Mouse (Mus musculus): ENCODE data around the gene Ndrg3. TPM values are rescaled to one million over a fixed set of nuclear protein-coding genes. Genes with fewer than 3 reads are reported as not detected.

Ndrg3 gene
- total and polyA plus RNA-seq, 3 experiments: 14.3 to 139 (median 113) TPM

DNA sequence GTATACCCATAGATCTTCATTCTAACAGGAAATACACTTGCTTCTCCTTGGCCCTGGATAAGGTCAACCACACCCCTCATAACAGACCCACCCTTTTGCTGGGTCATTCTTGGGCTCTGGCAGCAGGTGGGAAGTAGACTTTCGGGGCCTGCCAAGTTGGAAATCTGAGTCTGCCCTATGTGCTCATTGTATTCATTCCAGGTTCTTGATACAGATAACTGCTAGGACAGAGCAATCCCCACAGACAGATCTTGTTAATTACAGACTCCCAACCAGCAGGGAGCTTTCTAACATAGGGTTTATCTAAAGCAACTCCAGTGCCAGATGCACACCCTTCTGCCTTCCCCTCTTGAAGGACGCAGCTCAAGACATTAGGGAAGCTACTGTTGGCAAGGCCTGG is 9.0 kb downstream of the Ndrg3 start:
- TF ChIP-seq GATA2 (IDR thresholded peaks at IDR 0.05; ENCODE audit: borderline replicate concordance, low read depth, low read length): no peak
- no peak for TF ChIP-seq TAL1 (conservative IDR thresholded peaks at IDR 0.05; ENCODE audit: low read depth, low read length)
- no peak for TF ChIP-seq GATA1 (IDR thresholded peaks at IDR 0.05; ENCODE audit: borderline replicate concordance, low read length)
- TF ChIP-seq CTCF (IDR thresholded peaks at IDR 0.05; ENCODE audit: low read depth, low read length): no peak
- TF ChIP-seq POLR2AphosphoS5 (IDR thresholded peaks at IDR 0.05; ENCODE audit: insufficient replicate concordance, low read depth, low read length): no peak
- DNase-seq (ENCODE audit: low spot score) (no peak), ATAC-seq (ENCODE audit: extremely low read depth, insufficient number of reproducible peaks, low FRiP score, poor library complexity, severe bottlenecking) (peak; percentile 60)
- H3K4me1 ChIP-seq (ENCODE audit: insufficient read depth, low read depth, low read length): peaks cover 41% of the 10 kb centered on the region
- H3K9me3 ChIP-seq (replicated peaks): no peaks in the 10 kb centered on the region
- H3K4me3 ChIP-seq (ENCODE audit: low read depth, low read length): no peak overlapping the region; the same call in 1 of the 2 replicates
- no peaks in the 10 kb centered on the region for H3K27me3 ChIP-seq (ENCODE audit: insufficient read depth, low read length)
- H3K36me3 ChIP-seq (replicated peaks): peaks cover 41% of the 10 kb centered on the region

DNA sequence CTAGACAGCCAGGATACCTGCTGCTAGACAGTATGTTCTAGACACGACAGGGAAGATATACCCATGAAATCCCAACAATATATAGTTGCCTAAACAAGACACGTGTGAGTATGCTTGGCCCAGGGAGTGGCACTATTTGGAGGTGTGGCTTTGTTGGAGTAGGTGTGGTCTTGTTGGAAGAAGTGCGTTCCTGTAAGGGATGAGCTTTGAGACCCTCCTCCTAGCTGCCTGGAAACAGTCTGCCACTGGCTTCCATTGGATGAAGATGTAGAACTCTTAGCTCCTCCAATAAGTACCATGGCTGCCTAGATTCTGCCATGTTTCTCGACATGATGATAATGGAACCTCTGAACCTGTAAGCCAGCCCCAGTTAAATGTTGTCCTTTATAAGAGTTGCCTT is 10.6 kb downstream of the Ndrg3 start:
- peaks cover 50% of the 10 kb centered on the region for H3K36me3 ChIP-seq (replicated peaks)
- ATAC-seq (ENCODE audit: extremely low read depth, insufficient number of reproducible peaks, low FRiP score, poor library complexity, severe bottlenecking): no peak
- DNase-seq (ENCODE audit: low spot score): no peak
- H3K27me3 ChIP-seq (ENCODE audit: insufficient read depth, low read length): no peaks in the 10 kb centered on the region
- H3K4me3 ChIP-seq (ENCODE audit: low read depth, low read length): no peak overlapping the region
- TF ChIP-seq GATA2 (IDR thresholded peaks at IDR 0.05; ENCODE audit: borderline replicate concordance, low read depth, low read length): no peak
- TF ChIP-seq POLR2AphosphoS5 (IDR thresholded peaks at IDR 0.05; ENCODE audit: insufficient replicate concordance, low read depth, low read length): no peak
- no peak for TF ChIP-seq GATA1 (IDR thresholded peaks at IDR 0.05; ENCODE audit: borderline replicate concordance, low read length)
- no peak for TF ChIP-seq TAL1 (conservative IDR thresholded peaks at IDR 0.05; ENCODE audit: low read depth, low read length)
- no peak for TF ChIP-seq CTCF (IDR thresholded peaks at IDR 0.05; ENCODE audit: low read depth, low read length)
- peaks cover 29% of the 10 kb centered on the region for H3K4me1 ChIP-seq (ENCODE audit: insufficient read depth, low read depth, low read length)
- no peaks in the 10 kb centered on the region for H3K9me3 ChIP-seq (replicated peaks)

DNA sequence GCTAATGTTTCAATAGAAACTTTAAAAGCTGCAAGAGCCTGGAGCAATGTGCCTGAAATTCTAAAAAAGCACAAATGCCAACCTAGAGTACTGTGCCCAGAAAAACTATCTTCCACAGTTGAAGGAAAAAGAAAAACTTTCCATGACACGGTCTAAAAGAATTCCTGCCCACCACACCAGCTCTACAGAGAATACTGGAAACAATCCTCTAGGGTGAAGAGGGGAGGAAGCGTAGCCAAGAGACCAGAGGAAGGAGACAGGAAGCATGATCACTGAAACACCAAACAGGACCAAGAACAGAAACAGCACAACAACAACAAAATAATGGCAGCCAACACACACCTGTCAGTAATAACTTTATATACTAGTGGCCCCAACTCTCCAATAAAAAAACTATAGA is 11.8 kb downstream of the Ndrg3 start:
- Histone ChIP-seq H3K4me1 (ENCODE audit: insufficient read depth, low read depth, low read length) (peaks cover 24% of the 10 kb centered on the region), H3K36me3 (replicated peaks) (peaks cover 58% of the 10 kb centered on the region), H3K4me3 (ENCODE audit: low read depth, low read length) (no peak overlapping the region), H3K27me3 (ENCODE audit: insufficient read depth, low read length) (no peaks in the 10 kb centered on the region), H3K9me3 (replicated peaks) (no peaks in the 10 kb centered on the region)
- DNase-seq (ENCODE audit: low spot score) (no peak), ATAC-seq (ENCODE audit: extremely low read depth, insufficient number of reproducible peaks, low FRiP score, poor library complexity, severe bottlenecking) (no peak)
- TF ChIP-seq POLR2AphosphoS5 (IDR thresholded peaks at IDR 0.05; ENCODE audit: insufficient replicate concordance, low read depth, low read length) (no peak), CTCF (IDR thresholded peaks at IDR 0.05; ENCODE audit: low read depth, low read length) (no peak), TAL1 (conservative IDR thresholded peaks at IDR 0.05; ENCODE audit: low read depth, low read length) (no peak), GATA1 (IDR thresholded peaks at IDR 0.05; ENCODE audit: borderline replicate concordance, low read length) (no peak), GATA2 (IDR thresholded peaks at IDR 0.05; ENCODE audit: borderline replicate concordance, low read depth, low read length) (no peak)

DNA sequence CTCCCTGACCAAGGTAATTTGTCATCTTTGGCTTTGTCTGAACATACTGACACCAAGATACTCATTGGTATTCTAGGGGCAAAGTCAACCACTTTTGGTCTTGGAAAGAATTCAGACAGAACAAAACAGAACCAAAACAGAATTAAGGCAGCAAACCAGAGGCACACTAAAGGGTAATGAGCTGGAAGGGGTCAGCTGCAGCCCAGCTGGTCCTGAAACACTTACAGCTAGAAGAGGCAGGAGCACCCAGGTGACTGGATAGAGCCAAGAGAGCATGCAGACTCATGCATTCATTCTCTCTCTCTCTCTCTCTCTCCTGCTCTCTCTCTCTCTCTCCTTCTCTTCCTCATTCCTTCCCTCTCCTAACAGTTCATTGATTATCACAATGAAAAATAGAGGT is 15.1 kb downstream of the Ndrg3 start:
- peaks cover 9% of the 10 kb centered on the region; the same call in 1 of the 2 replicates for H3K4me1 ChIP-seq (ENCODE audit: insufficient read depth, low read depth, low read length)
- DNase-seq (ENCODE audit: low spot score) (no peak), ATAC-seq (ENCODE audit: extremely low read depth, insufficient number of reproducible peaks, low FRiP score, poor library complexity, severe bottlenecking) (no peak)
- no peak overlapping the region for H3K4me3 ChIP-seq (ENCODE audit: low read depth, low read length)
- no peaks in the 10 kb centered on the region for H3K9me3 ChIP-seq (replicated peaks)
- peaks cover 76% of the 10 kb centered on the region for H3K36me3 ChIP-seq (replicated peaks)
- no peaks in the 10 kb centered on the region for H3K27me3 ChIP-seq (ENCODE audit: insufficient read depth, low read length)
- no peak for TF ChIP-seq GATA1 (IDR thresholded peaks at IDR 0.05; ENCODE audit: borderline replicate concordance, low read length)
- TF ChIP-seq GATA2 (IDR thresholded peaks at IDR 0.05; ENCODE audit: borderline replicate concordance, low read depth, low read length): no peak
- no peak for TF ChIP-seq TAL1 (conservative IDR thresholded peaks at IDR 0.05; ENCODE audit: low read depth, low read length)
- TF ChIP-seq CTCF (IDR thresholded peaks at IDR 0.05; ENCODE audit: low read depth, low read length): no peak
- no peak for TF ChIP-seq POLR2AphosphoS5 (IDR thresholded peaks at IDR 0.05; ENCODE audit: insufficient replicate concordance, low read depth, low read length)

DNA sequence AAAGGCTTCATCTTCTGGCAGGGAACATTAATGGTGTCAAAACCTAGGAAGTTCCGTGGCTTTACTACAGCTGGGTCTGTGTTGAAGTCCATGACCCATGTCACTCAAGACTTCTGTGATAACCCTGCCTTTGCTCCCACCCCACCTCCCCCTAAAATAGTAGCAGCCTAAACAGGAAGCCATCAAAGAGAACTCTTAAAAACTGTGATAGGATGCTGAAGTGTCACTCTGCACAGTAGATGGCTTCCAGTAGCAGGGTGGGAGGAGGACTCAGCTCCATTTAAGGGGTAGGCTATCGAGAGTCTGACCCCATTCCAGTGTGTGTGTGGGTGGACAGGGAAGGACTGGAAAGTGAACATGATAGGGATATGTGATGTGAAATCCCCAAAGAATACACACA is 16.9 kb downstream of the Ndrg3 start:
- Histone ChIP-seq H3K4me1 (ENCODE audit: insufficient read depth, low read depth, low read length) (peaks cover 10% of the 10 kb centered on the region; the same call in 1 of the 2 replicates), H3K27me3 (ENCODE audit: insufficient read depth, low read length) (no peaks in the 10 kb centered on the region)

DNA sequence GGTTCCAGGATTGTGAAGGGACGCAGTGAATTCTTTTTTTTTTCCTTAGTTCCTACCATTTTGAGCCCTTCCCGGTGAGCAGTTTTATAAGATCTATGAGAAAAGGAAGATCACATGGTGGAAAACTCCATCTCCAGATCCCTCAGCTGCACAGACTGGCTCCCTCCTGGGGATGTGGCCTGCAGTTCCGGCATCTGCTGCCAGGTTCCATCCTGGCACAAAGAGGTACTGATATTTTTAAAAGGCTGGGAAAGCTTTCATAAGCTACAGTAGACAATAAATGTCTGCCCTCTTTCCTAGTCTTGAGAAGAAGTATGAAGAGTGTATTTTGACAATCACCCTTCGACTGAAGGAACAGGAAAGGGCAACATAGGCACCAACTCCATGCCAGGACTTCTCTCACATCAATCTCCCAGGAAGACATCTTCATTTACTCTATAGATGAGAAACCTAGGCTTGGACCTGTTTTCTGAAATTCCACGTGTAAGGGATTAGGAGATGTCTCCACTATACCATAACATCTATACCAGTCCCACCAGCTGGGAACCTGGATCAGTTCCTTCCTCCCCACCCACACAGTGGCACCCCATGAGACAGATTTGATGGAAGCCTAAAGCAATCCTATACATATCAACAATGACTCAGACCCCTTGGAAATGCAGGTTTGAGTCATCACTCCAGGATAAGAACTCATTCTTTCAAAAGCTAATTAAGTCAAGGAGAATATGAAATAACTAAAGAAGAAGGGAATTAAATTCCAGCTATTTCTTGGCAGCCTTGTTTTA is 18.3 kb downstream of the Ndrg3 start:
- Histone ChIP-seq H3K36me3 (replicated peaks) (peaks cover 86% of the 10 kb centered on the region), H3K9me3 (replicated peaks) (no peaks in the 10 kb centered on the region), H3K4me1 (ENCODE audit: insufficient read depth, low read depth, low read length) (peaks cover 10% of the 10 kb centered on the region; the same call in 1 of the 2 replicates), H3K27me3 (ENCODE audit: insufficient read depth, low read length) (no peaks in the 10 kb centered on the region), H3K4me3 (ENCODE audit: low read depth, low read length) (no peak overlapping the region)
- DNase-seq (ENCODE audit: low spot score) (no peak), ATAC-seq (ENCODE audit: extremely low read depth, insufficient number of reproducible peaks, low FRiP score, poor library complexity, severe bottlenecking) (no peak)
- TF ChIP-seq POLR2AphosphoS5 (IDR thresholded peaks at IDR 0.05; ENCODE audit: insufficient replicate concordance, low read depth, low read length): no peak
- no peak for TF ChIP-seq CTCF (IDR thresholded peaks at IDR 0.05; ENCODE audit: low read depth, low read length)

More for the DNA sequence above, 16.9 kb downstream of the Ndrg3 start:
- TF ChIP-seq POLR2AphosphoS5 (IDR thresholded peaks at IDR 0.05; ENCODE audit: insufficient replicate concordance, low read depth, low read length) (no peak), GATA2 (IDR thresholded peaks at IDR 0.05; ENCODE audit: borderline replicate concordance, low read depth, low read length) (no peak), CTCF (IDR thresholded peaks at IDR 0.05; ENCODE audit: low read depth, low read length) (no peak), TAL1 (conservative IDR thresholded peaks at IDR 0.05; ENCODE audit: low read depth, low read length) (no peak), GATA1 (IDR thresholded peaks at IDR 0.05; ENCODE audit: borderline replicate concordance, low read length) (no peak)
- H3K36me3 ChIP-seq (replicated peaks): peaks cover 77% of the 10 kb centered on the region
- no peaks in the 10 kb centered on the region for H3K9me3 ChIP-seq (replicated peaks)
- no peak overlapping the region for H3K4me3 ChIP-seq (ENCODE audit: low read depth, low read length)
- DNase-seq (ENCODE audit: low spot score) (no peak), ATAC-seq (ENCODE audit: extremely low read depth, insufficient number of reproducible peaks, low FRiP score, poor library complexity, severe bottlenecking) (no peak)

Data from G1E (cell line).